Mouse (Mus musculus): ENCODE measurements around the gene Gpsm1. TPM values are rescaled to one million over a fixed set of nuclear protein-coding genes. Genes with fewer than 3 reads are reported as not detected.

Gene Gpsm1
- total and polyA plus RNA-seq, 2 experiments from 2014 or later, result 149 to 257 TPM

DNA sequence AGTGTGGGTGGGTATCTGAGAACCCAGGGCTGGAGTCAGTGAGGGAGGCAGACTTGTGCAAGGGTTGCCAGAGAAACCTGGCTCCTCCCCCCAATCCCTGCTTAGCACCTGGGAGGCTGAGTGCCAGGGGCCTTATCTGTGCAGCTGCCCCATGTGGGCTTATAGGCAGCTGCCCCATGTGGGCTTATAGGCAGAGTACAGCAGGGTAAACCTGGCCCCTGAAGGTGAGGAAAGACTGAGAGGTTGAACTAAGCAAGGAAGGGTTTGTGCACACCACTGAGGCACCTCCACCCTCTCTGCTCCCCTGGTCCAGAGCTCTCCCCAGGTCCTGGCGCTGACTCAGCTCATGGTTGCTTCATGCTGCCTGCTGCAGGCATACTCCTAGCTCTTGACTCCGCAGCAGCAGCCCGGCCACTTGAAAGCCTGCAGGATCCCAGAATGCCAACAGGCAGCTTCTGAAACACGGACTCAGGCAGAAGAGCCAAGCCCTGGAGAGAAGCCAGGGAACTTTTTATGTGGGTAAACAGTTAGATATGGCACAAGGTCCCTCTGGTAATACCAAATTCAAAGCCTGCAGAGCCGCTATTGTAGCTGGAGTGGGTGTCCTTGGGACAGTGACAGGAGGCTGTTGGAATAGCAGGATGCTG is 15.0 kb upstream of the Gpsm1 start:
- Histone ChIP-seq H3K27me3 (ENCODE audit: insufficient read depth, low read length) (no peaks in the 10 kb centered on the region), H3K4me2 (ENCODE audit: low read depth) (no peak overlapping the region), H3K36me3 (ENCODE audit: insufficient read depth) (no peaks in the 10 kb centered on the region), H3K4me3 (ENCODE audit: low read depth, low read length) (no peak overlapping the region), H3K27ac (ENCODE audit: low read depth, low read length) (0 out of 2 replicates have a peak overlapping the region, but pooled peaks have one; percentile 29), H3K9ac (no peak overlapping the region), H3K4me1 (ENCODE audit: insufficient read depth) (peaks cover 33% of the 10 kb centered on the region), H3K9me3 (ENCODE audit: low read length) (no peaks in the 10 kb centered on the region)
- WGBS, result 21% methylated on average over 5 of the region's 5 CpGs
- TF ChIP-seq CTCF (IDR thresholded peaks at IDR 0.05; ENCODE audit: low read depth), result no peak
- ATAC-seq, result no peak
- DNase-seq, result no peak

DNA sequence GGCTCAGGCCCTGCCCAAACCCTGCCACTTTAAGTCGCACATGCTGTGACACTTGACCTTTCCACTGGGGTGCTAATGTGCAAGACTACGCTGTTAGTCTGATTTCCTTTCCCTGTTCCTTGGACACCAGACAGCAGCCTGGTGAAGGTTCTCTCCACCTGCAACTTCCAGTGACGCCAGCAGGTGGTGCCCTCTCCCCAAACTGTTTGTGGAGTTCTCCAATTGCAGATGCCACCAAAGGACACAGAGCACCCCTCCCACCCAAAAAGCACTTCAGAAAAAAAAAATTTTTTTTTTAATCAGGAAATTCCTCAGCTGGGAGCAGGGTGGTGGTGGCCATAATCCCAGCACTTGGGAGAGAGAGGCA is 14.5 kb upstream of the Gpsm1 start:
- Histone ChIP-seq H3K27ac (ENCODE audit: low read depth, low read length) (0 out of 2 replicates have a peak overlapping the region, but pooled peaks have one; percentile 29), H3K27me3 (ENCODE audit: insufficient read depth, low read length) (no peaks in the 10 kb centered on the region), H3K4me1 (ENCODE audit: insufficient read depth) (peaks cover 33% of the 10 kb centered on the region), H3K4me3 (ENCODE audit: low read depth, low read length) (no peak overlapping the region), H3K9me3 (ENCODE audit: low read length) (no peaks in the 10 kb centered on the region), H3K4me2 (ENCODE audit: low read depth) (no peak overlapping the region), H3K9ac (no peak overlapping the region), H3K36me3 (ENCODE audit: insufficient read depth) (no peaks in the 10 kb centered on the region)
- ATAC-seq, result peak; percentile 44; the same call in 1 of the 2 replicates
- peak; percentile 87 for TF ChIP-seq CTCF (IDR thresholded peaks at IDR 0.05; ENCODE audit: low read depth)
- 4% methylated on average over 3 of the region's 3 CpGs for WGBS
- DNase-seq, result peak; percentile 91

DNA sequence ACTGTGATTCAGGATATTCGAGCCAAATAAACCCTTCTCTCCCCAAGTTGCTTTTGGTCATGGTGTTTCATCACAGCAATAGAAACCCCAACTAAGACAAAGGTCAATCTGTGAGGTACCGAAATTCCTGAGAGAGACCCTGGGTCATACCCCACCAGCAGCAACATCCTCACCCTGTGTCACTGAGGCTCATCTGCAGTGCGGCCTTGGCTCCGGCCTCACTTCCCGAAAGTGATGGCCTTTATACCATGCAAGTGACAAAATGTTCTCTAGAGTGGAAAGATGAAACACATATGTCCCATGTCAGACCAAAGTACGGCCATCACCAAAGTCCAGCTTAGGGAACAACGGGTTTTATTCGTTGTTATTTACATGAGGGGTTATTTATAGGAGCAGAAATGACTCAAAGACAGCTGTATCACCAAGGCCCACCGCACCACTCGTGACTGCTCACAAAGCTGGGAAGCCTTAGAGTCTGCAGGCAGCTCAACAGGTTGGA is 13.3 kb upstream of the Gpsm1 start:
- H3K27ac ChIP-seq (ENCODE audit: low read depth, low read length), result no peak overlapping the region
- no peak for TF ChIP-seq CTCF (IDR thresholded peaks at IDR 0.05; ENCODE audit: low read depth)
- DNase-seq (no peak), ATAC-seq (no peak)
- H3K9ac ChIP-seq, result no peak overlapping the region
- 91% methylated on average over 10 of the region's 10 CpGs for WGBS
- no peaks in the 10 kb centered on the region for H3K27me3 ChIP-seq (ENCODE audit: insufficient read depth, low read length)
- no peaks in the 10 kb centered on the region for H3K36me3 ChIP-seq (ENCODE audit: insufficient read depth)
- H3K4me2 ChIP-seq (ENCODE audit: low read depth), result no peak overlapping the region
- H3K4me1 ChIP-seq (ENCODE audit: insufficient read depth), result peaks cover 32% of the 10 kb centered on the region
- no peak overlapping the region for H3K4me3 ChIP-seq (ENCODE audit: low read depth, low read length)
- no peaks in the 10 kb centered on the region for H3K9me3 ChIP-seq (ENCODE audit: low read length)

DNA sequence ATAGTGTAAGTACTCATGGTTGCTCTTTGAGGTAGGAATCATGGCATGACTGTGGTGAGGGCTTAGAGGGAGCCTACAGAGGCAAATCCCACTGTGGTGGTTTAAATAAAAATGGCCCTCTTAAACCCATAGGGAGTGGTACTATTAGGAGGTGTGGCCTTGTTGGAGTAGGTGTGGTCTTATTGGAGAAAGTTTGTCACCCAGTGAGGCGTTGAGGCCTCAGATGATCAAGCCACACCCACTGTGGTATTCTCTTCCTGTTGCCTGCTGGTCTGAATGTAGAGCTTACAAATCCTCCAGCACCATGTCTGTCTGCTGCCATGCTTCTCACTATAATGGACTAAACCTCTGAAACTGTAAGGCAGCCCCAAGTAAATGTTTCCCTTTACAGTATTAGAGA is 10.6 kb upstream of the Gpsm1 start:
- Histone ChIP-seq H3K4me1 (ENCODE audit: insufficient read depth) (0 out of 2 replicates have a peak, but pooled peaks cover 8% of the 10 kb centered on the region), H3K27me3 (ENCODE audit: insufficient read depth, low read length) (no peaks in the 10 kb centered on the region), H3K9ac (no peak overlapping the region), H3K4me3 (ENCODE audit: low read depth, low read length) (no peak overlapping the region), H3K36me3 (ENCODE audit: insufficient read depth) (no peaks in the 10 kb centered on the region), H3K4me2 (ENCODE audit: low read depth) (no peak overlapping the region), H3K9me3 (ENCODE audit: low read length) (no peaks in the 10 kb centered on the region), H3K27ac (ENCODE audit: low read depth, low read length) (no peak overlapping the region)
- ATAC-seq (no peak), DNase-seq (no peak)
- WGBS, result 76% methylated on average over 1 of the region's 1 CpGs
- no peak for TF ChIP-seq CTCF (IDR thresholded peaks at IDR 0.05; ENCODE audit: low read depth)

DNA sequence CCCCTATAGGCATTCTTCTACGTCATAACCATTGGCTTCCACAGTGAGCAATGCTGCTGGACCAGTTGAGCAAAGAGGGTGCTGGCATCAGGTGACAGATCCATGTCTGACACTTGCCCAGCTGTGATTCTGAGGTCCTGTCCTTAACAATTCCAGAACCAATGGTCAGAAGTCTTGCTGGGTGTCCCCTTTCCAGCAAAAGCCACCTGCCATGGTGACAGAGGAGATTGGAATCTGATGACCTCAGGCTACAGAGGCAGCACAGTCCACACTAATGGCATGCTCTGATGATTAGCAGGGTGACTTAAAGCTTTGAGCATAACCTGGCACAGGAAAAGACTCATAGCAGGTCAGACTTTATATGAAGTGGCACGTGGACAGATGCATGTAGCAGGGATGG is 9.8 kb upstream of the Gpsm1 start:
- no peak overlapping the region for H3K4me3 ChIP-seq (ENCODE audit: low read depth, low read length)
- 81% methylated on average over 2 of the region's 2 CpGs for WGBS
- H3K4me2 ChIP-seq (ENCODE audit: low read depth), result no peak overlapping the region
- no peak overlapping the region for H3K9ac ChIP-seq
- no peak overlapping the region for H3K27ac ChIP-seq (ENCODE audit: low read depth, low read length)
- DNase-seq, result no peak
- H3K4me1 ChIP-seq (ENCODE audit: insufficient read depth), result 0 out of 2 replicates have a peak, but pooled peaks cover 1% of the 10 kb centered on the region
- ATAC-seq, result no peak
- no peak for TF ChIP-seq CTCF (IDR thresholded peaks at IDR 0.05; ENCODE audit: low read depth)
- no peaks in the 10 kb centered on the region for H3K36me3 ChIP-seq (ENCODE audit: insufficient read depth)
- H3K9me3 ChIP-seq (ENCODE audit: low read length), result no peaks in the 10 kb centered on the region
- no peaks in the 10 kb centered on the region for H3K27me3 ChIP-seq (ENCODE audit: insufficient read depth, low read length)

DNA sequence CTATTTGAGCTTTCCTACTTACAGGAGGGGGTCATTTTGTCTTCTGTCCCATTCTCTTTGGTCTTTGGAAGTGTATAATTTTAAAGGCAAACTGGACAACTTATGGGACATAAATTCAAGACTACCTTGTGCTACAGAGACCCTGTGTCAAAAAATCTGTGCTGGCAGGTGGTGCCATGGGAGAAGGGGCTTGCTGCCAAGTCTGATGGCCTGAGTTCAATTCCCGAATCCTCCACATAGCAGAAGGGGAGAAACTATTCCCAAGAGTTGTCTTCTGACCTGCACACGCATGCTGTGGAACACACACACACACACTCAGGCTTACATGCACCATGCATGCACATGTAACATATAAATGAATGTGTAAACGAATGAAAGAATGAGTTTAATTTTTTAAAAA is 8.6 kb upstream of the Gpsm1 start:
- H3K36me3 ChIP-seq (ENCODE audit: insufficient read depth), result no peaks in the 10 kb centered on the region
- no peak overlapping the region for H3K4me2 ChIP-seq (ENCODE audit: low read depth)
- no peaks in the 10 kb centered on the region for H3K9me3 ChIP-seq (ENCODE audit: low read length)
- no peak overlapping the region for H3K9ac ChIP-seq
- ATAC-seq, result no peak
- no peak for TF ChIP-seq CTCF (IDR thresholded peaks at IDR 0.05; ENCODE audit: low read depth)
- no peak overlapping the region for H3K4me3 ChIP-seq (ENCODE audit: low read depth, low read length)
- no peaks in the 10 kb centered on the region for H3K4me1 ChIP-seq (ENCODE audit: insufficient read depth)
- no peak for DNase-seq
- no peak overlapping the region for H3K27ac ChIP-seq (ENCODE audit: low read depth, low read length)
- 86% methylated on average over 3 of the region's 3 CpGs for WGBS
- no peaks in the 10 kb centered on the region for H3K27me3 ChIP-seq (ENCODE audit: insufficient read depth, low read length)

DNA sequence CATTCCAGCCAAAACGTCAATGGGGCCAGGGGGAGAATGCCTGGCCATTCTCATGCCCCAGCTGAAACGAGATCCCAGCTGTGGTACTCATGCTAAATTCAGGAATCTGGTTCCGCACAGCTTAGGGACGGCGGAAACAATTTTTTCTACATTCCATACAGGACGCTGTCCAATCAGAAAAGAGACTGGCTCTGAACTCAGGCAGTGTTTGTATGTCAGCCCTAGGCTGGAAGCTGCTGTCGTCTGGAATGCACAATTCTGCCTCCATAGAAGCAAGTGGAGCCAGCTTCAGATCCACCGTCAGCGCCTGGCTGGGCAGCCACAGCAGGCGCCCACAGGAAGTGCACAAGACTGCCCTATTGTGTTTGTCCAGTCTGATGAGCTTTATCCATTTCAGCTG is 5.6 kb upstream of the Gpsm1 start:
- ATAC-seq, result peak; percentile 88

More for the DNA sequence above, 5.6 kb upstream of the Gpsm1 start:
- DNase-seq, result peak; percentile 41
- Histone ChIP-seq H3K9me3 (ENCODE audit: low read length) (no peaks in the 10 kb centered on the region), H3K27me3 (ENCODE audit: insufficient read depth, low read length) (no peaks in the 10 kb centered on the region), H3K4me2 (ENCODE audit: low read depth) (no peak overlapping the region), H3K9ac (no peak overlapping the region; the same call in 1 of the 2 replicates), H3K27ac (ENCODE audit: low read depth, low read length) (no peak overlapping the region), H3K4me1 (ENCODE audit: insufficient read depth) (peaks cover 2% of the 10 kb centered on the region; the same call in 1 of the 2 replicates), H3K4me3 (ENCODE audit: low read depth, low read length) (no peak overlapping the region), H3K36me3 (ENCODE audit: insufficient read depth) (no peaks in the 10 kb centered on the region)
- WGBS, result 17% methylated on average over 10 of the region's 10 CpGs
- TF ChIP-seq CTCF (IDR thresholded peaks at IDR 0.05; ENCODE audit: low read depth), result no peak

Measured in forebrain, postnatal 0 days (tissue).